Comparison of ENCODE assay signal across 15 mouse cellular contexts in genomic region chr15:97612325-97612724, GRCm38 (mm10).
DNase-seq lines count a peak whose midpoint lies in the region; ATAC-seq and TF ChIP-seq lines count a peak whose summit lies in the region.
"Had no signal": no experiment of that assay in that cellular context is flagged by ENCODE, and none has a peak within 500 bp of the region (broad histone marks: within the 10 kb centered on the region; RNA-seq: fewer than 3 reads in every experiment).

No protein-coding gene starts in this region.

- H3K4me1 ChIP-seq in forebrain, postnatal 0 days (ENCODE audit: insufficient read depth) = no peaks in the 10 kb centered on the region
- H3K4me1 ChIP-seq in forebrain, embryonic 12.5 days = peaks cover 10% of the 10 kb centered on the region
- no peaks in the 10 kb centered on the region for H3K4me1 ChIP-seq in liver, embryonic 14.5 days (replicated peaks; ENCODE audit: control insufficient read depth in 2 of 2, insufficient read depth in 2 of 2, low read length in 1 of 2)
- H3K4me1 ChIP-seq in liver, embryonic 11.5 days (replicated peaks; ENCODE audit: control insufficient read depth, insufficient read depth, low read length) = no peaks in the 10 kb centered on the region
- H3K4me1 ChIP-seq: liver, embryonic 12.5 days had no signal

- no peak for DNase-seq in forebrain, postnatal 0 days
- DNase-seq in liver, embryonic 14.5 days (ENCODE audit: low read depth in 3 of 3, low spot score in 3 of 3) = no peak
- no peak for DNase-seq in liver, embryonic 11.5 days (ENCODE audit: low spot score)
- DNase-seq in 3T3-L1 (ENCODE audit: low read depth, low spot score) (peak; percentile 27), NIH3T3 (ENCODE audit: low read depth) (peak; percentile 33)
- no peak for DNase-seq in right cerebral cortex, postnatal 36 days (ENCODE audit: low spot score in 2 of 2)
- DNase-seq in cerebellum, adult 11-12 months = no peak
- DNase-seq: adrenal gland, adult 8-10 months; cerebellum, postnatal 25 days; gastrocnemius, postnatal 25 days; kidney, adult 18-20 months had no signal

- no peak for TF ChIP-seq EP300 in liver, embryonic 14.5 days (IDR thresholded peaks at IDR 0.05; ENCODE audit: low read depth)

- no peak overlapping the region for H3K9ac ChIP-seq in forebrain, postnatal 0 days
- H3K9ac ChIP-seq in forebrain, embryonic 12.5 days = no peak overlapping the region
- H3K9ac ChIP-seq in liver, embryonic 14.5 days (replicated peaks) = no peak overlapping the region
- H3K9ac ChIP-seq in liver, embryonic 11.5 days (ENCODE audit: low read depth, low read length) = no peak overlapping the region
- H3K9ac ChIP-seq: forebrain, embryonic 15.5 days; hindbrain, embryonic 12.5 days; liver, embryonic 12.5 days had no signal

- no peaks in the 10 kb centered on the region for H3K9me3 ChIP-seq in forebrain, postnatal 0 days (ENCODE audit: low read length)
- no peaks in the 10 kb centered on the region for H3K9me3 ChIP-seq in forebrain, embryonic 12.5 days
- H3K9me3 ChIP-seq in liver, embryonic 14.5 days (ENCODE audit: control insufficient read depth, low read length) = no peaks in the 10 kb centered on the region
- no peaks in the 10 kb centered on the region for H3K9me3 ChIP-seq in liver, embryonic 11.5 days (ENCODE audit: control insufficient read depth, low read length)
- H3K9me3 ChIP-seq: forebrain, embryonic 15.5 days; hindbrain, embryonic 12.5 days; liver, embryonic 12.5 days had no signal

- H3K36me3 ChIP-seq in forebrain, postnatal 0 days (ENCODE audit: insufficient read depth) = no peaks in the 10 kb centered on the region
- H3K36me3 ChIP-seq in forebrain, embryonic 12.5 days (replicated peaks) = no peaks in the 10 kb centered on the region
- H3K36me3 ChIP-seq in liver, embryonic 14.5 days (replicated peaks; ENCODE audit: control insufficient read depth, insufficient read depth, low read depth) = no peaks in the 10 kb centered on the region
- H3K36me3 ChIP-seq in liver, embryonic 11.5 days (ENCODE audit: control insufficient read depth, insufficient read depth, low read length) = no peaks in the 10 kb centered on the region
- H3K36me3 ChIP-seq: forebrain, embryonic 15.5 days; hindbrain, embryonic 12.5 days; liver, embryonic 12.5 days had no signal

- no peak overlapping the region for H3K4me2 ChIP-seq in forebrain, postnatal 0 days (ENCODE audit: low read depth)
- no peak overlapping the region for H3K4me2 ChIP-seq in forebrain, embryonic 12.5 days
- no peak overlapping the region for H3K4me2 ChIP-seq in liver, embryonic 14.5 days (ENCODE audit: low read depth)
- no peak overlapping the region for H3K4me2 ChIP-seq in liver, embryonic 11.5 days
- H3K4me2 ChIP-seq: forebrain, embryonic 15.5 days; hindbrain, embryonic 12.5 days; liver, embryonic 12.5 days had no signal

- no peak overlapping the region for H3K4me3 ChIP-seq in forebrain, postnatal 0 days (ENCODE audit: low read depth, low read length)
- no peak overlapping the region for H3K4me3 ChIP-seq in forebrain, embryonic 12.5 days (replicated peaks)
- no peak overlapping the region for H3K4me3 ChIP-seq in liver, embryonic 14.5 days (ENCODE audit: insufficient read depth in 1 of 2, low read depth in 2 of 2, low read length in 2 of 2)
- H3K4me3 ChIP-seq in liver, embryonic 11.5 days (ENCODE audit: low read depth, low read length) = no peak overlapping the region
- H3K4me3 ChIP-seq: forebrain, embryonic 15.5 days; hindbrain, embryonic 12.5 days; liver, embryonic 12.5 days had no signal

- no peak overlapping the region for H3K27ac ChIP-seq in forebrain, postnatal 0 days (ENCODE audit: low read depth, low read length)
- H3K27ac ChIP-seq in forebrain, embryonic 12.5 days = no peak overlapping the region
- no peak overlapping the region for H3K27ac ChIP-seq in liver, embryonic 14.5 days
- H3K27ac ChIP-seq in liver, embryonic 11.5 days (ENCODE audit: low read depth, low read length) = no peak overlapping the region
- H3K27ac ChIP-seq: forebrain, embryonic 15.5 days; hindbrain, embryonic 12.5 days; liver, embryonic 12.5 days had no signal

- no peaks in the 10 kb centered on the region for H3K27me3 ChIP-seq in forebrain, postnatal 0 days (ENCODE audit: insufficient read depth, low read length)
- H3K27me3 ChIP-seq in forebrain, embryonic 12.5 days = peaks cover 29% of the 10 kb centered on the region
- H3K27me3 ChIP-seq in liver, embryonic 14.5 days (ENCODE audit: control insufficient read depth, insufficient read depth, low read length) = no peaks in the 10 kb centered on the region
- no peaks in the 10 kb centered on the region for H3K27me3 ChIP-seq in liver, embryonic 11.5 days (replicated peaks; ENCODE audit: control insufficient read depth, insufficient read depth, low read length)
- H3K27me3 ChIP-seq: forebrain, embryonic 15.5 days; hindbrain, embryonic 12.5 days; liver, embryonic 12.5 days had no signal

- TF ChIP-seq CTCF in forebrain, postnatal 0 days (IDR thresholded peaks at IDR 0.05; ENCODE audit: low read depth) = peak; percentile 39; the same call in 1 of the 2 replicates
- peak; percentile 42; the same call in 1 of the 2 replicates for TF ChIP-seq CTCF in liver, embryonic 14.5 days (IDR thresholded peaks at IDR 0.05; ENCODE audit: low read depth)

- WGBS in forebrain, postnatal 0 days = 91% methylated on average over 2 of the region's 2 CpGs
- 83% methylated on average over 2 of the region's 2 CpGs for WGBS in forebrain, embryonic 12.5 days
- 48% methylated on average over 2 of the region's 2 CpGs for WGBS in liver, embryonic 14.5 days (ENCODE audit: insufficient replicate concordance)
- 74% methylated on average over 2 of the region's 2 CpGs for WGBS in liver, embryonic 11.5 days

- ATAC-seq in forebrain, postnatal 0 days = no peak
- no peak for ATAC-seq in forebrain, embryonic 12.5 days (ENCODE audit: low FRiP score)
- ATAC-seq in liver, embryonic 14.5 days (ENCODE audit: insufficient read depth) = no peak
- no peak for ATAC-seq in liver, embryonic 11.5 days (replicated peaks; ENCODE audit: low FRiP score)
- ATAC-seq: forebrain, embryonic 15.5 days; liver, embryonic 12.5 days had no signal

Comparison
In these comparisons a context has a peak if more than half of its experiments do, and no peak if none do; other contexts are left out.
1. DNase-seq: peak in 3T3-L1 (single experiment) and NIH3T3 (single experiment); none in forebrain, postnatal 0 days (single experiment), liver, embryonic 14.5 days (0 of 3), liver, embryonic 11.5 days (single experiment), right cerebral cortex, postnatal 36 days (0 of 2) and cerebellum, adult 11-12 months (single experiment).